Mouse (Mus musculus): ENCODE measurements around the gene Dennd6b. TPM values are rescaled to one million over a fixed set of nuclear protein-coding genes. Genes with fewer than 3 reads are reported as not detected.

Dennd6b gene
- total and polyA plus RNA-seq, 3 experiments, result 6.1 to 11.4 TPM; not detected in 1

DNA sequence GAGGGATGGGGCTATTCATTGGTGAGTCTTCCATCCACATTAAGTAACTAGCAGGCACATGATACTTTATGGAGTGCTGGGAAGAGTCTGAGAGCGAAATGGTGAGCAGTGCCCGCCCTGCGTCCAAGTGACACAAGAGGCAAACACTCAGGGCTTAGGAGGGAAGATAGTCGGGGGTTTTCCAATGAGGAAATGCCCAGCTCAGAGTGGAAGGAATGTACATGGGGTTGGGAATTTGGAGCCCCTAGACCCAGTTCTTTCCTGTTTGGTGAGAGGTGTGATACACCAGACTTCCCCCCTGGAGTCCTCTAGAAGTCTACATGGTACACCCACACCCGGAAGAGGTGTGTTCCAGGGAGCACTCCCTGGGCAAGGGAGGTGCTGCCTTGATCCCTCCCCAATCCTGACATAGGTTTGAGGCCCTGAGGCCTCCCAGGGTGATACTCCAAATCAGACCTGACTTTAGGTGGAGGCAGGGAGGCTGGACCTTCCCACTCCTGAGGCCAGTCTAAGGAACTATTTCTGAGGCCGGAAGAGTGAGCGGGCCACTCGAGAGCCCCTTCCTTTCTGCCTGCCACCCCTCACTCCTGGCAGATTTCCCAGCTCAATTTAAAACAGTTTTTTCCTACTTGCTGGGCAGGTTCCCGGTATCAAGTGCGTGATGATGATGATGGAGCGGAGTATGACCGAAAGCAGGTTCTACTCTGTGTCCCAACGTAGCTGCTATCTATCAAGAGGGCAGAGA, 20.7 kb downstream of the Dennd6b start:
- Histone ChIP-seq H3K36me3 (ENCODE audit: control insufficient read depth in 1 of 2, insufficient read depth in 2 of 2, low read length in 2 of 2) (peaks cover 0 to 11% of the 10 kb centered on the region in 2 experiments; a peak in 2 of 4 replicates), H3K27ac (ENCODE audit: control insufficient read depth, low read depth, low read length) (no peak overlapping the region), H3K9ac (ENCODE audit: control insufficient read depth, low read depth, low read length, poor library complexity, severe bottlenecking) (no peak overlapping the region), H3K4me1 (ENCODE audit: control insufficient read depth in 1 of 2, insufficient read depth in 2 of 2, low read length in 2 of 2) (peaks cover 4 to 16% of the 10 kb centered on the region in 2 experiments; a peak in 3 of 4 replicates), H3K79me2 (ENCODE audit: control insufficient read depth, insufficient read depth, low read length, poor library complexity) (no peaks in the 10 kb centered on the region), H3K4me3 (ENCODE audit: control insufficient read depth in 1 of 2, insufficient read depth in 1 of 2, low read depth in 2 of 2, low read length in 2 of 2) (no peak overlapping the region), H3K27me3 (ENCODE audit: control insufficient read depth in 1 of 2, insufficient read depth in 2 of 2, low read length in 2 of 2) (no peaks in the 10 kb centered on the region), H3K9me3 (replicated peaks; ENCODE audit: insufficient read depth, low read length) (no peaks in the 10 kb centered on the region)
- no peak for DNase-seq (ENCODE audit: low read depth, low spot score)
- TF ChIP-seq NRF1 (IDR thresholded peaks at IDR 0.05; ENCODE audit: insufficient read depth, low read depth, low read length, poor library complexity, severe bottlenecking), result no peak
- no peak for TF ChIP-seq TCF12 (IDR thresholded peaks at IDR 0.05; ENCODE audit: low read depth, low read length)
- TF ChIP-seq CHD1 (IDR thresholded peaks at IDR 0.05; ENCODE audit: low read depth, low read length), result no peak
- no peak for TF ChIP-seq ZNF384 (IDR thresholded peaks at IDR 0.05; ENCODE audit: low read depth, low read length)
- no peak for TF ChIP-seq MAX (IDR thresholded peaks at IDR 0.05; ENCODE audit: low read length)
- no peak for TF ChIP-seq GATA1 (IDR thresholded peaks at IDR 0.05; ENCODE audit: low read depth, low read length)

DNA sequence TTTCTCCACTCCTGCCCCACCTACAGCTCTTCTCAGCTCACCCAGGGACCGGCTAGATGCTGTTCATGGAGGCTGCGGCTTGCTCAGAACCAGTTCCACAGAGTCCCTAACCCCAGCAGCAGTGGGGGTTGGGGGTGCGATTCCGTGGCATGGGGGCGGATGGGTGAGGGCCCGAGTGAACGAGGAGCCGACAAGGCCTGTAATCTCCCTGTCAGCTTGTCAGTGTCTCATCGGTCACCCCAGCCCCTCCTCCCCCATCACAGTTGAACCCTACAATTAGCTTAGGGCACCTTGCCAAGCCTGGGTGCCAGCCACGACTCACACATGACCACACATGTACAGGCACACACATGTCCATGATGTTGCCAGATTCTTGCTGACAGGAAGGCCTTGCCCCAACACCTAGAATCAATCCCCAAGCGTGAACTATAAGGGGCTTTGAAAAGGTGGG, 21.4 kb downstream of the Dennd6b start:
- Histone ChIP-seq H3K36me3 (ENCODE audit: control insufficient read depth in 1 of 2, insufficient read depth in 2 of 2, low read length in 2 of 2) (peaks cover 0 to 11% of the 10 kb centered on the region in 2 experiments; a peak in 2 of 4 replicates), H3K27me3 (ENCODE audit: control insufficient read depth in 1 of 2, insufficient read depth in 2 of 2, low read length in 2 of 2) (no peaks in the 10 kb centered on the region), H3K27ac (ENCODE audit: control insufficient read depth, low read depth, low read length) (no peak overlapping the region), H3K9me3 (replicated peaks; ENCODE audit: insufficient read depth, low read length) (no peaks in the 10 kb centered on the region), H3K4me1 (ENCODE audit: control insufficient read depth in 1 of 2, insufficient read depth in 2 of 2, low read length in 2 of 2) (peaks cover 4 to 18% of the 10 kb centered on the region in 2 experiments; a peak in 3 of 4 replicates), H3K79me2 (ENCODE audit: control insufficient read depth, insufficient read depth, low read length, poor library complexity) (no peaks in the 10 kb centered on the region), H3K9ac (ENCODE audit: control insufficient read depth, low read depth, low read length, poor library complexity, severe bottlenecking) (no peak overlapping the region), H3K4me3 (ENCODE audit: control insufficient read depth in 1 of 2, insufficient read depth in 1 of 2, low read depth in 2 of 2, low read length in 2 of 2) (no peak overlapping the region)
- TF ChIP-seq ZKSCAN1 (IDR thresholded peaks at IDR 0.05; ENCODE audit: low read depth, low read length) (no peak), NRF1 (IDR thresholded peaks at IDR 0.05; ENCODE audit: insufficient read depth, low read depth, low read length, poor library complexity, severe bottlenecking) (no peak), HCFC1 (IDR thresholded peaks at IDR 0.05; ENCODE audit: low read depth, low read length) (no peak), TAL1 (IDR thresholded peaks at IDR 0.05; ENCODE audit: low read length) (no peak), MXI1 (IDR thresholded peaks at IDR 0.05; ENCODE audit: low read depth, low read length) (no peak), ELF1 (IDR thresholded peaks at IDR 0.05; ENCODE audit: low read depth, low read length) (no peak), JUND (IDR thresholded peaks at IDR 0.05; ENCODE audit: low read depth, low read length) (no peak), E2F4 (IDR thresholded peaks at IDR 0.05; ENCODE audit: borderline replicate concordance, low read depth, low read length) (no peak), SMC3 (IDR thresholded peaks at IDR 0.05; ENCODE audit: low read depth, low read length) (no peak), GABPA (IDR thresholded peaks at IDR 0.05; ENCODE audit: low read depth, low read length) (no peak)
- no peak for DNase-seq (ENCODE audit: low read depth, low spot score)

Data from MEL (cell line).